Mouse (Mus musculus) liver, adult 2 months (tissue): ENCODE measurements at regions not wholly inside any gene's neighbourhood (a gene's known extent, or its start where the extent isn't known, plus 50 kb on each side); places are given as distances from the start of the nearest gene placed in this dataset.

ENCODE experiments used
- CTCF ChIP-seq: fragments of 200-500 bp; IDR thresholded peaks from 2 replicates; pipeline ENCODE4 v1.5.1; 2011; ENCODE audit warnings: low read depth, low read length, control low read depth
- POLR2A ChIP-seq: fragments of 200-500 bp; IDR thresholded peaks from 2 replicates; pipeline ENCODE4 v1.6.1; 2011; ENCODE audit warnings: low read length, control low read depth; ENCODE audit not compliant: insufficient read depth; ENCODE audit errors: extremely low read depth

- no peak for TF ChIP-seq POLR2A
- no peak for TF ChIP-seq CTCF
These were observed 443.6 kb upstream of the Fbxo33 start for GRCm38 (mm10) chr12:59663161-59663560.
